Mouse (Mus musculus) neural tube, embryonic 14.5 days (tissue): ENCODE data around the gene Klhl31. TPM values are rescaled to one million over a fixed set of nuclear protein-coding genes. Genes with fewer than 3 reads are reported as not detected.

Experiments used
- ATAC-seq: fragments of 200-750 bp; cut with Nextera tagmentation; 2 replicates; pipeline ENCODE4 v1.8.0; 2017; ENCODE audit warnings: low read depth, mild to moderate bottlenecking, moderate TSS enrichment, moderate library complexity
- H3K27ac ChIP-seq: fragments of 300-500 bp; sonication (generic); 2 replicates; pipeline ENCODE4 v1.5.1; 2014; ENCODE audit warnings: low read depth, mild to moderate bottlenecking, control low read depth, low read length, moderate library complexity, mixed read lengths
- H3K27me3 ChIP-seq: fragments of 300-500 bp; sonication (generic); 2 replicates; pipeline ENCODE4 v1.6.1; 2014; ENCODE audit warnings: low read length; ENCODE audit not compliant: control insufficient read depth, insufficient read depth
- H3K36me3 ChIP-seq: fragments of 300-500 bp; sonication (generic); 2 replicates; pipeline ENCODE4 v1.6.1; 2014; ENCODE audit warnings: low read length, mixed read lengths; ENCODE audit not compliant: control insufficient read depth, insufficient read depth
- H3K4me1 ChIP-seq: fragments of 300-500 bp; sonication (generic); 2 replicates; pipeline ENCODE4 v1.6.1; 2014; ENCODE audit warnings: low read length; ENCODE audit not compliant: control insufficient read depth, insufficient read depth
- H3K4me2 ChIP-seq: fragments of 300-500 bp; sonication (generic); 2 replicates; pipeline ENCODE4 v1.6.1; 2014; ENCODE audit warnings: mild to moderate bottlenecking, low read depth, low read length, control low read depth
- H3K4me3 ChIP-seq: fragments of 300-500 bp; sonication (generic); 2 replicates; pipeline ENCODE4 v1.5.1; 2014; ENCODE audit warnings: low read depth, low read length, control low read depth, mixed read lengths
- H3K9ac ChIP-seq: fragments of 300-500 bp; sonication (generic); replicated peaks from 2 replicates; pipeline ENCODE4 v1.6.1; 2014; ENCODE audit warnings: low read depth, mild to moderate bottlenecking, control low read depth, low read length, mixed read lengths
- H3K9me3 ChIP-seq: fragments of 300-500 bp; sonication (generic); 2 replicates; pipeline ENCODE4 v1.6.1; 2016; ENCODE audit warnings: low read length; ENCODE audit not compliant: control insufficient read depth
- whole genome bisulfite sequencing: fragments of 180-500 bp; shearing (Covaris S2); extraction: QIAGEN DNeasy Blood & Tissue Kit; methylation state at CpG from one replicate; pipeline ENCODE4 v1.1.7; 2014; 5-methylcytosine and 5-hydroxymethylcytosine counted together
- polyA plus RNA-seq: library from polyadenylated mRNA; unstranded; fragments of >200 nt; fragmentation: Nextera tagmentation; extraction: Ambion mirVana; gene quantifications from 2 replicates; pipeline ENCODE4 v1.2.1, GENCODE M21; 2014

Klhl31 gene
- polyA plus RNA-seq, 1 experiment from 2014 or later = 0.13 TPM

- Histone ChIP-seq H3K27me3 (no peaks in the 10 kb centered on the region), H3K4me3 (no peak overlapping the region), H3K4me2 (no peak overlapping the region), H3K9ac (no peak overlapping the region), H3K9me3 (no peaks in the 10 kb centered on the region), H3K36me3 (no peaks in the 10 kb centered on the region), H3K27ac (no peak overlapping the region), H3K4me1 (no peaks in the 10 kb centered on the region)
- no peak for ATAC-seq
- WGBS = 68% methylated on average over 6 of the region's 6 CpGs
Observed at GRCm38 (mm10) chr9:77670095-77670494, 33.8 kb downstream of the Klhl31 start.

GRCm38 (mm10) chr9:77671004-77671403, 34.7 kb downstream of the Klhl31 start:
- Histone ChIP-seq H3K4me2 (no peak overlapping the region), H3K4me1 (no peaks in the 10 kb centered on the region), H3K36me3 (no peaks in the 10 kb centered on the region), H3K4me3 (no peak overlapping the region), H3K27ac (no peak overlapping the region), H3K27me3 (no peaks in the 10 kb centered on the region), H3K9ac (no peak overlapping the region), H3K9me3 (no peaks in the 10 kb centered on the region)
- ATAC-seq = no peak
- WGBS = 93% methylated on average over 5 of the region's 5 CpGs

GRCm38 (mm10) chr9:77673218-77673617, 36.9 kb downstream of the Klhl31 start:
- no peaks in the 10 kb centered on the region for H3K36me3 ChIP-seq
- H3K27me3 ChIP-seq = no peaks in the 10 kb centered on the region
- no peak overlapping the region for H3K4me2 ChIP-seq
- H3K4me3 ChIP-seq = no peak overlapping the region
- ATAC-seq = no peak
- no peaks in the 10 kb centered on the region for H3K9me3 ChIP-seq
- WGBS = 84% methylated on average over 4 of the region's 4 CpGs
- no peaks in the 10 kb centered on the region for H3K4me1 ChIP-seq
- no peak overlapping the region for H3K9ac ChIP-seq
- no peak overlapping the region for H3K27ac ChIP-seq

GRCm38 (mm10) chr9:77673986-77674385, 37.7 kb downstream of the Klhl31 start:
- WGBS = 94% methylated on average over 2 of the region's 2 CpGs
- H3K9me3 ChIP-seq = no peaks in the 10 kb centered on the region
- H3K4me2 ChIP-seq = no peak overlapping the region
- H3K4me3 ChIP-seq = no peak overlapping the region
- H3K36me3 ChIP-seq = no peaks in the 10 kb centered on the region
- no peak overlapping the region for H3K27ac ChIP-seq
- no peaks in the 10 kb centered on the region for H3K27me3 ChIP-seq
- H3K9ac ChIP-seq = no peak overlapping the region
- no peaks in the 10 kb centered on the region for H3K4me1 ChIP-seq
- no peak for ATAC-seq

GRCm38 (mm10) chr9:77684938-77685337, 48.6 kb downstream of the Klhl31 start:
- no peaks in the 10 kb centered on the region for H3K9me3 ChIP-seq
- no peaks in the 10 kb centered on the region for H3K36me3 ChIP-seq
- H3K27me3 ChIP-seq = no peaks in the 10 kb centered on the region
- ATAC-seq = no peak
- H3K4me2 ChIP-seq = no peak overlapping the region
- H3K27ac ChIP-seq = no peak overlapping the region
- WGBS = 89% methylated on average over 4 of the region's 4 CpGs
- H3K4me3 ChIP-seq = no peak overlapping the region
- H3K4me1 ChIP-seq = no peaks in the 10 kb centered on the region
- H3K9ac ChIP-seq = no peak overlapping the region

- H3K4me3 ChIP-seq = no peak overlapping the region
- no peaks in the 10 kb centered on the region for H3K9me3 ChIP-seq
- WGBS = 87% methylated on average over 5 of the region's 5 CpGs
- no peak for ATAC-seq
- no peaks in the 10 kb centered on the region for H3K27me3 ChIP-seq
- no peaks in the 10 kb centered on the region for H3K4me1 ChIP-seq
- no peak overlapping the region for H3K27ac ChIP-seq
- H3K4me2 ChIP-seq = no peak overlapping the region
- H3K36me3 ChIP-seq = no peaks in the 10 kb centered on the region
- H3K9ac ChIP-seq = no peak overlapping the region
Observed at GRCm38 (mm10) chr9:77685825-77686500, 49.7 kb downstream of the Klhl31 start.

GRCm38 (mm10) chr9:77692707-77693106, 56.4 kb downstream of the Klhl31 start:
- Histone ChIP-seq H3K4me1 (no peaks in the 10 kb centered on the region), H3K4me2 (no peak overlapping the region), H3K9me3 (no peaks in the 10 kb centered on the region), H3K9ac (no peak overlapping the region), H3K4me3 (no peak overlapping the region), H3K36me3 (no peaks in the 10 kb centered on the region), H3K27me3 (no peaks in the 10 kb centered on the region), H3K27ac (no peak overlapping the region)
- ATAC-seq = no peak
- WGBS = 89% methylated on average over 7 of the region's 7 CpGs

GRCm38 (mm10) chr9:77693405-77693804, 57.1 kb downstream of the Klhl31 start:
- no peak overlapping the region for H3K27ac ChIP-seq
- H3K9ac ChIP-seq = no peak overlapping the region
- no peaks in the 10 kb centered on the region for H3K36me3 ChIP-seq
- no peak overlapping the region for H3K4me3 ChIP-seq
- H3K9me3 ChIP-seq = no peaks in the 10 kb centered on the region
- no peaks in the 10 kb centered on the region for H3K4me1 ChIP-seq
- WGBS = 100% methylated on average over 1 of the region's 1 CpGs
- ATAC-seq = no peak
- H3K4me2 ChIP-seq = no peak overlapping the region
- H3K27me3 ChIP-seq = no peaks in the 10 kb centered on the region

GRCm38 (mm10) chr9:77695586-77695985, 59.3 kb downstream of the Klhl31 start:
- WGBS = 73% methylated on average over 5 of the region's 5 CpGs
- H3K4me2 ChIP-seq = no peak overlapping the region
- H3K9me3 ChIP-seq = no peaks in the 10 kb centered on the region
- H3K4me3 ChIP-seq = no peak overlapping the region
- H3K27me3 ChIP-seq = no peaks in the 10 kb centered on the region
- no peak overlapping the region for H3K9ac ChIP-seq
- H3K27ac ChIP-seq = no peak overlapping the region
- no peaks in the 10 kb centered on the region for H3K36me3 ChIP-seq
- no peak for ATAC-seq
- no peaks in the 10 kb centered on the region for H3K4me1 ChIP-seq
